Mouse (Mus musculus) brain, embryonic 14.5 days (tissue): ENCODE results near the gene H2-Eb1.

Source experiments
- CTCF ChIP-seq: fragments of 200-500 bp; IDR thresholded peaks from 2 replicates; pipeline ENCODE4 v1.5.1; 2012; ENCODE audit warnings: inconsistent platforms, mild to moderate bottlenecking, moderate library complexity, borderline replicate concordance; ENCODE audit not compliant: insufficient read depth, insufficient read length; ENCODE audit errors: extremely low read depth
- POLR2A ChIP-seq: fragments of 200-500 bp; IDR thresholded peaks from 2 replicates; pipeline ENCODE4 v1.6.1; 2012; ENCODE audit warnings: mild to moderate bottlenecking, inconsistent platforms, borderline replicate concordance; ENCODE audit not compliant: poor library complexity, insufficient read depth, insufficient read length, severe bottlenecking; ENCODE audit errors: extremely low read depth

DNA sequence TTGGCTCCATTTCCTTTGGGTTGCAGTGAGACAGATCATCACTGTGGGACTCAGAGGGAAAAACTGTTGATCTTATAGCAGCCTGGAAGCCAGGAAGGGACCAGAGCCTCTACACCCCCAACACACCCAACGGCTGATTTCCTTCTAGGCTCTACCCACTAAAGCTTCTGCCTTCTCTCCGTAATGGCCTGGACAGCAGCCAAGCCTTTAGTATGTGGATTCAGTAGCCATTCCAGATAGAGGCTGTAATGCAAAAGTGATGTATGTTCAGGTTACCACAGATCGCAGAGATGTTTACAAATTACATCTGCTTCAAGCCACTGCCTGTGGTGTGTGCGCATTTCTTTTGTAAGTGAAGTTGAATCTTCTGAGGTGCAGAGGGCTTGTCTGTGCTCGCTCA is 45.1 kb upstream of the H2-Eb1 start:
- TF ChIP-seq CTCF (no peak), POLR2A (no peak)
